Mouse (Mus musculus) bone marrow, adult 2 months (tissue): ENCODE data around the gene Tex21. TPM values are rescaled to one million over a fixed set of nuclear protein-coding genes. Genes with fewer than 3 reads are reported as not detected.
A peak's percentile ranks its signal among the peaks of the same experiment; 100 is the strongest.

Experiments
- H3K27ac ChIP-seq: fragments of 200-500 bp; 2 replicates; pipeline ENCODE4 v1.5.1; 2012; ENCODE audit warnings: low read depth, mild to moderate bottlenecking, control low read depth, inconsistent platforms, low read length; ENCODE audit not compliant: control insufficient read depth, poor library complexity, insufficient read depth
- H3K4me1 ChIP-seq: fragments of 200-500 bp; 2 replicates; pipeline ENCODE4 v1.6.1; 2011; ENCODE audit warnings: low read length; ENCODE audit not compliant: control insufficient read depth, insufficient read depth
- H3K4me3 ChIP-seq: fragments of 200-500 bp; replicated peaks from 2 replicates; pipeline ENCODE3; 2011; ENCODE audit warnings: mild to moderate bottlenecking, low read depth, low read length, control low read depth; ENCODE audit not compliant: control insufficient read depth
- CTCF ChIP-seq: fragments of 200-500 bp; IDR thresholded peaks from 2 replicates; pipeline ENCODE4 v1.5.1; 2011; ENCODE audit warnings: low read length, control low read depth; ENCODE audit not compliant: control insufficient read depth, insufficient read depth
- POLR2A ChIP-seq: fragments of 200-500 bp; IDR thresholded peaks from 2 replicates; pipeline ENCODE4 v1.6.1; 2011; ENCODE audit warnings: low read depth, mild to moderate bottlenecking, control low read depth, low read length, borderline replicate concordance; ENCODE audit not compliant: control insufficient read depth
- WGBS: fragments of 180-500 bp; shearing (Covaris S2); methylation state at CpG from one replicate; pipeline ENCODE4 v1.1.7; 2018; 5-methylcytosine and 5-hydroxymethylcytosine counted together
- polyA plus RNA-seq: library from polyadenylated mRNA; stranded (reverse); fragments of >200 nt; gene quantifications from 2 replicates; pipeline ENCODE4 v1.2.4, GENCODE M21; 2011; ENCODE audit warnings: low replicate concordance; ENCODE audit not compliant: missing spikeins, insufficient read depth, insufficient read length

Gene Tex21
- polyA plus RNA-seq, 1 experiment, result not detected

DNA sequence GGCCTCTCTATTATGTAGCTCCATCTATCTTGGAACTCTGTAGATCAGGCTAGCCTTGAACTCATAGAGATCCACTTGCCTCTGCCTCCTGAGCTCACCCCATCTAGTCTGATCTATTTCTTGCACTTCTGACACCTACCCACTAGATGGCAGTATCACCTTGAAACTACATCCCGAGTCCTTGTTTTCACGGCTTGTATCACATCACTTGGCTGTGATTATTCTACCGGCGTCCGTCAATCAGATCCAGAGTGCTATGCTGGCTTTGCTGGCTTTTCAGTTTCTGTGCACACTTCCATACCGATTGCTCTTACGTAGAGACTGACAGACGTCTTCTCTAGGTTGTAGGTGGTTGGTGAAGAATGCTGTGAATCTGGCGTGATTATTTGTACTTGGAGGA, 20.3 kb upstream of the Tex21 start:
- WGBS, result 57% methylated on average over 9 of the region's 9 CpGs
- H3K4me3 ChIP-seq, result no peak overlapping the region
- H3K4me1 ChIP-seq, result no peaks in the 10 kb centered on the region; the same call in 1 of the 2 replicates
- no peak for TF ChIP-seq POLR2A
- TF ChIP-seq CTCF, result peak; percentile 20; the same call in 1 of the 2 replicates
- H3K27ac ChIP-seq, result no peak overlapping the region

DNA sequence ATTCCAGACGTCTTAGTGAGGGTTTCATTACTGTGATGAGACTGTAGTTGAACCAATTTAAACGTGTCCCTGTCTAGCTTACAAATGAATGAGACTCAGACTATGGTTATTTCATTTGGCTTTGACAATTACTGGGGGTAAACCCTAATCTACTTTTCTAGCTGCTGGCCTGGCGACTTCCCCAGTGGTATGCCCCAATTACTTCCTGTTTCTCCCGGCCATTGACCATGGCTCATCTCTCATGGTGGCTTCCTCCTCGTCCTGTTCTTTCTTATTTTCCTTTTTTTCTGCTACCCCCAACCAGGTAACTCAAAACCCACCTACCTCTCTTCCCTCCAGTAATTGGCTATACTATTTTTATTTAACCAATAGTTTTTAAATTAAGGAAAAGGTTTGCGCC, 18.5 kb upstream of the Tex21 start:
- TF ChIP-seq CTCF, result no peak
- TF ChIP-seq POLR2A, result no peak
- Histone ChIP-seq H3K4me1 (no peaks in the 10 kb centered on the region; the same call in 1 of the 2 replicates), H3K4me3 (no peak overlapping the region), H3K27ac (no peak overlapping the region)
- 34% methylated on average over 6 of the region's 6 CpGs for WGBS

DNA sequence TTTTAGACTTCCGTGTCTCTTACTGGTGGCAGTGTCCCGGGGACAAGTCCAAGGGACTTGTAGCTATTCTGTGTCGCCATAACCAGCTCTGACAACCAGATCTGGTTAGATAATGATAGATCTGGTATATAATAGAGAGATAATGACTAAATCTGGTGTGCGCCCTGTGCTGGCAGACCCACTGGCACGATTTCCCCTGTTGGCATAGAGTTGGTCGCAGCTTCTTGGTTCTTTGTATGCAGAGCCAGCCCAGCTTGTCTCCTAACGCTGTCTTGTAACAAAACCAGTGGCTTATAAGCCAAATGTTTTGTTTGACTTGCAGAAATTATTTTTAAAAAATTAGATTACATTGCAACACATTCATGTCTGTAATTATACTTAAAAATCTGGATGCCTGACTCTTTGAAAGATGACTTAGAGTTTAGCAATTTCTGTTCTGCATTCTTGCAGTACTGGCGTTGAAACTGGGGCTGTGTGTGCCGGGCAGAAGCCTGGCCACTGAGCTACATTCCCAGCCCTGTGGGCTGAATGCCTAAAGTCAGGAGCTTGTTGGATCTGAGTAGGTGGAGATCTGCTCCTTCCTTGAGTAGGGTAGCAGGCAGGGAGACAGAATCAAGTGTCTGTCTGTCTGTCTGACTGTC, 17.9 kb upstream of the Tex21 start:
- no peaks in the 10 kb centered on the region; the same call in 1 of the 2 replicates for H3K4me1 ChIP-seq
- 75% methylated on average over 9 of the region's 9 CpGs for WGBS
- no peak overlapping the region for H3K27ac ChIP-seq
- TF ChIP-seq POLR2A (no peak), CTCF (no peak)
- H3K4me3 ChIP-seq, result no peak overlapping the region

DNA sequence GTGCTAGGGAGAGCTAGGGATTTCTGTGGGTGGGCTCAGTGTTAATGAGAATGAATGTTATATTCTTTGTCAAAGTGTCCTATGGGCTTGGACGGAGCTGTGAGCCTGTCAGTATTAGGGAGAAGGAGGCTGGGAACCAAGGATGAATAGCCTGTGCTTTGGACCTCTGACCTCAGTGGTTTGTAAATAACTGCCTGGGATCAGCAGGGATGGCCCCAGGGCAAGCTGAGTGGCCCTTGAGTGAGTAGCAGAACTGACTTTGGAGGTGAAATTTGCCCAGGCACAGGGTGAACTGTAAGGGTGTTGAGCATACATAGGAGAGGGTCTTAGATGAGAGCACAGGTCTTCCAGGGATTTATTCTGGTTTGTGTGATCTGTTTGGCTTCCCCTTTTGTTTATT, 17.3 kb upstream of the Tex21 start:
- no peak overlapping the region for H3K27ac ChIP-seq
- no peak for TF ChIP-seq CTCF
- no peak for TF ChIP-seq POLR2A
- no peak overlapping the region for H3K4me3 ChIP-seq
- 88% methylated on average over 1 of the region's 1 CpGs for WGBS
- no peaks in the 10 kb centered on the region; the same call in 1 of the 2 replicates for H3K4me1 ChIP-seq

DNA sequence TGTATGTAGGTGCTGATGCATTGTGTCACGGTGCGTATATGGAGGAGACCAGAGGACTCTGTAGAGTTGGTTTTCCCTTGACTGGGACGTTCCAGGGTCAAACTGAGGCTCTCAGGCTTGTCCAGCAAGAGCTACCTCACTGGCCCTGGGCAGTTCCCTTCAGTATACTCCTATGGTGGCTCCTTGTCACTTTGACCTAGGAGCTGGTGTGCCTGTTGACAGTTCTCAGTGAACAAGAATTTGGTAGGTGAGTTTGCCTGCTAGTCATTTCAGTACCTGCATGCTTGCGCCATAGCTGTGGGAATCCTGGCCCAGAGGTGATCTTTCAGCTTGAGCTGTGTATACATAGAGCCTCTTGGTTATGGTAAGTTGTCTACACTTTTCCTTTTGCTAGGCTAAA, 16.4 kb upstream of the Tex21 start:
- no peak overlapping the region for H3K4me3 ChIP-seq
- H3K27ac ChIP-seq, result no peak overlapping the region
- TF ChIP-seq POLR2A (no peak), CTCF (no peak)
- no peaks in the 10 kb centered on the region; the same call in 1 of the 2 replicates for H3K4me1 ChIP-seq
- WGBS, result 92% methylated on average over 4 of the region's 4 CpGs

DNA sequence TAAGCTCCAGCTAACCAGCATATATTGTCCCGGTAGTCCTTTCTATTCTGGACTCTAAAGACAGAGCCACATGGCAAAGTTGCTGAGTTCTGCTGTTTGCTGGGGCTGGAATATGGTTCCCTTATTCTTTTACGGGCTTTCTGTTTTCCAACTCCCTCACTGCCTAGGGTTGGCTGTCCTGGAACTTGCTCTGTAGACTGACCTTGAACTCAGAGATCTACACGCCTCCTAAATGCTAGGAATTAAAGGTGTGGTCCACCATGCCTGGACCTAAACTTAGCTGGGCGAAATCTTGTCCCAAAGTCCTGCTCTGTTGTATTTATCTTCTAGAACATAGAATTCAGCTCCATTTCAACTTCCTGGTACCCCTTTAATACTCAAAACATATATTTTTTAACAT, 15.0 kb upstream of the Tex21 start:
- H3K4me1 ChIP-seq, result no peaks in the 10 kb centered on the region; the same call in 1 of the 2 replicates
- 87% methylated on average over 4 of the region's 4 CpGs for WGBS

DNA sequence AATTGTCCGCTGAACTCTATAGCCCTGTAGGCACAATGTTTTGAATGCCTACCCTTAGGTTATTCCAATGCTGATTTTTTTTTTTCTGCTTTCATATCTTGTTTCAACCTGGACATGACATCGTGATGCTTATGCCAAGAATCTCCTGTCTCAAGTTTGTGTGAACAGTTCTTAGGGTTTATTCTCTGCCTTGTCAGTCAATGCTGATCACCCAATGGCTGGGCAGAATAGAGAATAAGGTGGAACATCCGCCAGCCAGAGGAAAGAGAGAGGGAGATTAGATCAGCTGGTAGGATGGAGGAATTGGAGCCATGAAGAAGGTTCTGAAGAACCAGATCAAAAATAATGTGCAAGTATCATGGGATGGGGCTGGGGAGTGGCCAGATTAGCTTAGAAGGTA, 14.1 kb upstream of the Tex21 start:
- TF ChIP-seq CTCF (no peak), POLR2A (no peak)
- Histone ChIP-seq H3K4me3 (no peak overlapping the region), H3K27ac (no peak overlapping the region), H3K4me1 (no peaks in the 10 kb centered on the region; the same call in 1 of the 2 replicates)
- WGBS, result 80% methylated on average over 3 of the region's 3 CpGs

More for the DNA sequence above, 15.0 kb upstream of the Tex21 start:
- Histone ChIP-seq H3K27ac (no peak overlapping the region), H3K4me3 (no peak overlapping the region)
- no peak for TF ChIP-seq POLR2A

DNA sequence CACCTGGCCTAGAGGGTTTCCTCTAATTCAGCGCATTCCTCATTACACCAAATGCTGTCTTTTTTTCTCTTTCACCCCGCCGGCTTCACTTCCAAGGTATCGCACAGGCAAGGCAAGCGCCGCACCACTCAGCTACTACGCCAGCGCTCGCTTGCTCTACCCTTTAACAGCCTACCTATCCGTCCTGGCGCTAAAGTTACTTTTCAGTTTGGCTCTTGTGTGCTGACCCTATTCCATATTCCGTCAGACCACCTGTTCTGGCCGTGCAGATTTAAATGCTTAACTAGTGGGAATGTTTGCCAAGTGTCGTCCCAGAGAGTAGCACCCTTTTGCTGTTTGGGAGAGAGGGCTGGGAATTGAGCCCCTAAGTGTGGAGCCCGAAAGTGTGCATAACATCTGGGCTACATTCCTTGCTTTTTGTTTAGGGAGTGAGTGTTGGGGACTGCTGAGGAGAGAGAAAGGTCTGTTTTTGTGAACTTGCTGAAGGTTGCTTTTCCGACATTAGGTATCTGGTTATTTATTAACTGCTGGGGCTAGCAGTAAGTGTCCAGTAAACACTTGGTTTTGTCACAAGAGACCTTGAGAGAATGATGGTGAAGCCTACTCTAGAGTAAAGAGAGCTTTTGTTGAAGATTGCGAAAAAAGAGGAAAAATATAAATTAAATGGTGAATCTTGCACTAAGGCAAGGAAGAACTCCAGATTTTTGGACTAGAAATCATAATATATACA, 9.7 kb upstream of the Tex21 start:
- 9% methylated on average over 17 of the region's 17 CpGs for WGBS
- Histone ChIP-seq H3K4me3 (peak overlapping the region; percentile 58), H3K27ac (no peak overlapping the region), H3K4me1 (no peaks in the 10 kb centered on the region; the same call in 1 of the 2 replicates)
- no peak for TF ChIP-seq CTCF
- TF ChIP-seq POLR2A, result no peak
